Mouse (Mus musculus) E14TG2a.4 (cell line): ENCODE measurements around the gene Onecut3.

ENCODE experiments used
- CTCF ChIP-seq: conservative IDR thresholded peaks from 2 replicates; pipeline ENCODE4 v1.5.1; 2014; ENCODE audit warnings: low read length
- NANOG ChIP-seq: IDR thresholded peaks from 2 replicates; pipeline ENCODE4 v1.6.1; 2014; ENCODE audit warnings: borderline replicate concordance, low read length, mixed read lengths
- POU5F1 ChIP-seq: IDR thresholded peaks from 2 replicates; pipeline ENCODE4 v1.6.1; 2014; ENCODE audit warnings: low read length, borderline replicate concordance

DNA sequence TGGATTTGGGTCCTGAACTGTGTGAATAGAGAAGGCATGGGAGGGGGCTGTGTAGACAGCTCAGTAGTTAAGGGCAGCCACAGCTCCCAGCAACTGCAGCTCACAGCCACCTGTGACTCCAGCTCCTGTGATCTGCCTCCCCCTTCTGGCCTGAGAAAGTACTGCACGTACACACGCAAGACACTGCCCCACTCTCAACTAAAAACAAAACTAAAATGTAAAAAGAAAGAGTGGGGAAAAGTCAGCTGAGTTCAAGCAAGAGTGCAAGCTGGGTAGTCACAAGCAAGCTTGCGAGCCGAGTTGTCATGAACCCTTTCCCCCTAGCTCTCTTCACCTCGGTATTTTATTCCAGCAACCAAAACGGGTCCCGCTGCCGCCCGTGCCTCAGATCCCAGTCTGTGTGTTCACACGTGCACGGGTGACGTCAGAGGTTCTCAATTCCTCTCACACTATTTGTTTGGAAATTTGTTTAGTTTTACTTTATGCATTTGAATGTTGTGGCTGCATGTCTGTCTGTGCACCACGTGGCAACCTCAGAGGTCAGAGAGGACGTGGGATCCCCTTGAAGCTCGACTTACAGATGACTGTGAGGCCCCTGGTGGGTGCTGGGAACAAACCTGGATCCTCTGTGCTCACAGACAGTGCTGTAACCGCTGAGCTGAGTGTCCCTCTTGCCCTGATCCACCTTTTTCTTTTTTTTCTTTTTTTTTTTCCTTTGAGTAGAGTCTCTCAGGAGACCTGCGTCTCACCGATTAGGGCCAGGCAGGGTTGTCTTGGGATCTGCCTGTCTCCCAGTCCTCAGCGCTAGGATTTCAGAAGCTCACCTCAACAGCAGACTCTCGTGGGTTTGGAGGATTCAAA lies 15.0 kb downstream of the Onecut3 start:
- TF ChIP-seq POU5F1 (no peak), CTCF (peak; percentile 92), NANOG (no peak)
